ENCODE assay signal across 13 mouse cellular contexts in the genomic region with DNA sequence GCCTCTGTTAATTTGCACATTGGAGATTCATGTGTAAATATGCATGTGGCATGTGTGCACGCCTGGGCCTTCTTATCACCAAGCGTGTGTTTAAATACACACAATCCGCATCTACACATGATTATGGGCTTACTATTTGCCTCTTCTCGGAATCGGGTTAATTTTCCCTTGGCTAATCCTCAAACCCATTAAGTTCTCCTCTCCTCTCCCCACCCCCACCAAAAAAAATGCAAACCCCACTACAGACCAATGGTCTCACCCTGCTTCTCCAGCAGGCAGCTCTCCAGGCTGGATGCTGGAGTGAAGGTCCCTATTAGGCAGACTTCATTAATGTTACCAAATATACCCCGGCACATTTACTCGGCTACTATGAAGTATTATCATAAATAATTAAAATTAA. TPM values are rescaled to one million over a fixed set of nuclear protein-coding genes. Genes with fewer than 3 reads are reported as not detected.
DNase-seq lines count a peak whose midpoint lies in the region; ATAC-seq and TF ChIP-seq lines count a peak whose summit lies in the region.
"Had no signal": no experiment of that assay in that cellular context is flagged by ENCODE, and none has a peak within 500 bp of the region (broad histone marks: within the 10 kb centered on the region; RNA-seq: fewer than 3 reads in every experiment).

No protein-coding gene starts in this region.

- TF ChIP-seq CTCF in intestine, postnatal 0 days (IDR thresholded peaks at IDR 0.05; ENCODE audit: low read depth), result no peak

- peaks cover 22% of the 10 kb centered on the region for H3K36me3 ChIP-seq in hindbrain, embryonic 12.5 days
- H3K36me3 ChIP-seq in midbrain, embryonic 14.5 days (ENCODE audit: control insufficient read depth, insufficient read depth, low read length), result peaks cover 24% of the 10 kb centered on the region
- H3K36me3 ChIP-seq in intestine, postnatal 0 days (ENCODE audit: control insufficient read depth, insufficient read depth), result no peaks in the 10 kb centered on the region
- H3K36me3 ChIP-seq: G1E had no signal

- no peaks in the 10 kb centered on the region for H3K9me3 ChIP-seq in hindbrain, embryonic 12.5 days (replicated peaks)
- no peaks in the 10 kb centered on the region for H3K9me3 ChIP-seq in midbrain, embryonic 14.5 days (ENCODE audit: control insufficient read depth, low read length)
- H3K9me3 ChIP-seq in intestine, postnatal 0 days (ENCODE audit: control insufficient read depth), result no peaks in the 10 kb centered on the region
- H3K9me3 ChIP-seq: G1E had no signal

- DNase-seq in retina, postnatal 1 day, result peak; percentile 70
- DNase-seq in retina, embryonic 14.5 days (ENCODE audit: low spot score), result no peak
- peak; percentile 62 for DNase-seq in midbrain, embryonic 14.5 days
- no peak for DNase-seq in adipocyte (ENCODE audit: low spot score)
- DNase-seq in right cerebral cortex, postnatal 14 days, result no peak
- DNase-seq: cerebellum, adult 8-10 months; kidney, adult 8-10 months; liver; lung, adult 2 months; right cerebral cortex, postnatal 25 days had no signal

- WGBS in hindbrain, embryonic 12.5 days, result 12% methylated on average over 7 of the region's 7 CpGs
- WGBS in midbrain, embryonic 14.5 days, result 15% methylated on average over 7 of the region's 7 CpGs
- 20% methylated on average over 7 of the region's 7 CpGs for WGBS in intestine, postnatal 0 days

- H3K9ac ChIP-seq in hindbrain, embryonic 12.5 days, result peak overlapping the region; percentile 98
- peak overlapping the region; percentile 36 for H3K9ac ChIP-seq in midbrain, embryonic 14.5 days (replicated peaks; ENCODE audit: low read length)
- H3K9ac ChIP-seq in intestine, postnatal 0 days (ENCODE audit: low read depth, low read length), result no peak overlapping the region

- H3K4me3 ChIP-seq in hindbrain, embryonic 12.5 days, result peak overlapping the region; percentile 84
- peak overlapping the region; percentile 82 for H3K4me3 ChIP-seq in midbrain, embryonic 14.5 days (replicated peaks; ENCODE audit: low read depth, low read length)
- no peak overlapping the region for H3K4me3 ChIP-seq in intestine, postnatal 0 days (ENCODE audit: low read depth, low read length)

- H3K27ac ChIP-seq in hindbrain, embryonic 12.5 days, result peak overlapping the region; percentile 98
- H3K27ac ChIP-seq in midbrain, embryonic 14.5 days (replicated peaks; ENCODE audit: low read depth, low read length), result peak overlapping the region; percentile 94
- H3K27ac ChIP-seq in intestine, postnatal 0 days (ENCODE audit: low read depth, low read length), result no peak overlapping the region

- peaks cover 73% of the 10 kb centered on the region for H3K4me1 ChIP-seq in hindbrain, embryonic 12.5 days
- peaks cover 76% of the 10 kb centered on the region for H3K4me1 ChIP-seq in midbrain, embryonic 14.5 days (ENCODE audit: control insufficient read depth, insufficient read depth, low read length)
- no peaks in the 10 kb centered on the region for H3K4me1 ChIP-seq in intestine, postnatal 0 days (replicated peaks; ENCODE audit: control insufficient read depth, insufficient read depth, low read length)

- H3K4me2 ChIP-seq in hindbrain, embryonic 12.5 days (replicated peaks), result peak overlapping the region; percentile 84
- H3K4me2 ChIP-seq in midbrain, embryonic 14.5 days (ENCODE audit: low read length), result peak overlapping the region; percentile 73
- no peak overlapping the region for H3K4me2 ChIP-seq in intestine, postnatal 0 days (replicated peaks; ENCODE audit: low read depth)

- H3K27me3 ChIP-seq in hindbrain, embryonic 12.5 days, result peaks cover 76% of the 10 kb centered on the region
- H3K27me3 ChIP-seq in midbrain, embryonic 14.5 days (ENCODE audit: control insufficient read depth, insufficient read depth, low read length), result peaks cover 13% of the 10 kb centered on the region; the same call in 1 of the 2 replicates
- peaks cover 97% of the 10 kb centered on the region for H3K27me3 ChIP-seq in intestine, postnatal 0 days (replicated peaks; ENCODE audit: control insufficient read depth, insufficient read depth, low read length)

- ATAC-seq in hindbrain, embryonic 12.5 days (ENCODE audit: low FRiP score), result no peak
- no peak for ATAC-seq in midbrain, embryonic 14.5 days (ENCODE audit: low FRiP score, low TSS enrichment)
- no peak for ATAC-seq in intestine, postnatal 0 days

RNA-seq across cellular contexts. Expression of a gene that starts 45.0 kb away (rescaled TPM):
- polyA plus RNA-seq in hindbrain, embryonic 12.5 days (2016; fragmentation: Nextera tagmentation; extraction: Ambion mirVana), result 40.1 and 42.0 TPM in 2 replicates
- 20.2 and 24.7 TPM in 2 replicates for polyA plus RNA-seq in midbrain, embryonic 14.5 days (2014; fragmentation: Nextera tagmentation; extraction: Ambion mirVana)
- polyA plus RNA-seq in intestine, postnatal 0 days (2015; fragmentation: Nextera tagmentation; extraction: Ambion mirVana), result 34.6 and 43.2 TPM in 2 replicates

Comparison
In these comparisons a context has a peak if more than half of its experiments do, and no peak if none do; other contexts are left out.
1. DNase-seq: peak in retina, postnatal 1 day (single experiment) and midbrain, embryonic 14.5 days (single experiment); none in retina, embryonic 14.5 days (single experiment), adipocyte (single experiment) and right cerebral cortex, postnatal 14 days (single experiment).